Mouse (Mus musculus) liver, embryonic 14.5 days (tissue): ENCODE data around the gene Uhrf1bp1l.

Source experiments
- CTCF ChIP-seq: IDR thresholded peaks from 2 replicates; pipeline ENCODE4 v1.5.1; 2016; ENCODE audit warnings: antibody characterized with exemption, low read depth, control low read depth
- EP300 ChIP-seq: IDR thresholded peaks from 2 replicates; pipeline ENCODE4 v1.6.1; 2016; ENCODE audit warnings: antibody characterized with exemption, low read depth

DNA sequence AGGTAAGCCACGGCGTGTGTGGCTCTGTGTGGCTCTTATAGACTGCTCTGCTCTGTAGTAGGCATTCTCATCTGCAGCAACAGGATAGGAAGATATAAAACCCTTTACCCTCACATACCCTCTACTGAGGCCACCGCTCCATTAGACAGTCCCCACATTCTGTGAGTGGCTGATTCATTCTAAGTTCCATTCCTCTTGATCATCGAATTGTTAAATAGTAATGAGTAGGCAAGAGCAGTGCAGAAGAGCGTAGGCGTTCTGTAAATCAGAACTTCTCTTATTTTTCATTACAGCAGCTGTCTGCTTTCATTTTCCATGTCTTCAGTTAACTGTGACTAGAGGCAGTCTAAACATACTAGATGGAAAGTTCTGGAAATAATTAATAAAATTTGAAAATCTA is 31.2 kb downstream of the Uhrf1bp1l start:
- no peak for TF ChIP-seq CTCF
- no peak for TF ChIP-seq EP300
